Mouse (Mus musculus): ENCODE measurements around the gene F12. TPM values are rescaled to one million over a fixed set of nuclear protein-coding genes. Genes with fewer than 3 reads are reported as not detected.

F12 gene
- total RNA-seq, 2 experiments from 2014 or later = 0.12 TPM; not detected in 1

DNA sequence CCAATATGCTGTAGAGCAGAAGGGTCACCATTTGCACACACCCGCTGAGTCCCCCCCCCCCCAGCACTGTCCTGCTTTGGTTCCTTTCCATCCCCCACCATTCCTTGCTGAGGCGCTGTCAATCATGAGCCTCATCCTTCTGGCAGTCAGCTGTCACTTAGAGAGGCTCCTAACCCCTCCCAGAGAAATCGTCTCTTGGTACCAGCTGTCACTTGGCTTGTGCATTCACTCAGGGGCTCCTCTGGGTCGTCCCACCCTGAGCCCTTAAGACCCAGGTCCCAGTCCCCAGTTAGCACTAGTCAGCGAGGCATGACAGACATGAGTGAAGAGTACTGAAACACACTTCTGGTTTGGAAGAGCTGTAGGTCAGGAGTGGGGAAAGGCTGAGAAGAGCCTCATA lies 54.9 kb downstream of the F12 start:
- no peak for DNase-seq (ENCODE audit: low spot score)

DNA sequence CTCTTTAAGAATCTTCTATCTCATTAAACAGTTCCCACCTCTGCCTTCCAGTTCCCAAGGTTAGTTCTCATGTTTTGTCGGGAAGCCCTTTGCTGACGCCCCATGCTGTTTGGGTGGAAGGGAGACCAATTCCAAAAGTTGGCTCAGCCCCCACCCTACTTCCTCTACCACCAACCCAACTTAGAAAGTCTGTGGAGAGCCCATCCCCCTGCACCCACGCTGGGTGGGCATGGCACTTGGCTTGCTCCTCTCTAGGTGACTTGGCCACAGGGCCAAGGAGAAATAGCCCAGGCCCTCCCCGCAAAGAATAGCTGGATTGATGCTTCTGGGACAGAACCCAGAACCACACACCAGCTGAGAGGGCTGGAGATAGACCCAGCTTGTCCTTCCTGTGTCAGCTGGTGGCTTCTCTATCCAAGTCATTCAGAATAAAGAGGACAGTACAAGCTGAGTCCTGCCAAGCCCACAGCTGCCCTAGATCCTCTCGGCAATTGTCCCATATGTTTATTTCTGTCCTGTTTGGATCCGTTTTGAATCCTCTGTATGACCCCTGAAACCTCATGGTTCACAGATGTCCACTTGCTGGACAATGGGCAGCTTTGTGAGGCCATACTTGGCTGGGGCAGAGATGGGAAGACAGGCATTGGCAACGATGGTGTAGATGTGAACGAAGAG lies 55.4 kb downstream of the F12 start:
- peak; percentile 39 for DNase-seq (ENCODE audit: low spot score)

GRCm38 (mm10) chr13:55370234-55370633 lies 56.4 kb downstream of the F12 start:
- DNase-seq (ENCODE audit: low spot score) = no peak

- DNase-seq (ENCODE audit: low spot score) = no peak
Measured at GRCm38 (mm10) chr13:55369531-55370114, 57.0 kb downstream of the F12 start, which contains the start of gene Rgs14. Gene Rgs14, plus strand, starts transcription at chr13:55369732.

- no peak for DNase-seq (ENCODE audit: low spot score)
Measured at GRCm38 (mm10) chr13:55368401-55368800, 58.2 kb downstream of the F12 start.

Small RNA genes lying within 50 kb of the gene (microRNA-seq; reads per million reads assigned to microRNA genes)
- gene Mir6943 = 1.7 reads per million

Other genes starting within 250 kb of the F12 start
- 10 to 100 TPM; 40.0 to 47.1 TPM for gene Nsd1, start 217.0 kb downstream of the F12 start, total RNA-seq (2021)
- 10 to 100 TPM; 14.9 to 18.1 TPM for gene Prelid1, start 106.3 kb downstream of the F12 start, total RNA-seq (2021)
- 10 to 100 TPM; 31.7 to 32.3 TPM for gene Rab24, start 104.8 kb downstream of the F12 start, total RNA-seq (2021)
- not detected for gene Mxd3, start 97.0 kb downstream of the F12 start, total RNA-seq (2021)
- 10 to 100 TPM; 33.0 to 38.9 TPM for gene Lman2, start 64.0 kb downstream of the F12 start, total RNA-seq (2021)
- under 1 TPM; 0.24 to 0.43 TPM for gene Rgs14, start 57.1 kb downstream of the F12 start, total RNA-seq (2021)
- under 1 TPM in 1 of 2 experiments, not detected in 1; 0.66 TPM for gene Slc34a1, start 28.6 kb downstream of the F12 start, total RNA-seq (2021)
- gene Pfn3, start 11.6 kb downstream of the F12 start, total RNA-seq (2021) = not detected
- gene Grk6, start 18.3 kb upstream of the F12 start, total RNA-seq (2021) = 10 to 100 TPM in 1 of 2 experiments, 1 to 10 TPM in 1; 8.6 to 10.4 TPM
- under 1 TPM in 1 of 2 experiments, not detected in 1; 0.21 TPM for gene Prr7, start 37.5 kb upstream of the F12 start, total RNA-seq (2021)
- gene Dbn1, start 61.3 kb upstream of the F12 start, total RNA-seq (2021) = 1 to 10 TPM; 4.0 to 6.2 TPM
- gene Pdlim7, start 86.9 kb upstream of the F12 start, total RNA-seq (2021) = 100 to 1,000 TPM; 450 to 533 TPM
- 1 to 10 TPM in 1 of 2 experiments, under 1 TPM in 1; 0.93 to 1.0 TPM for gene Dok3, start 102.5 kb upstream of the F12 start, total RNA-seq (2021)
- 10 to 100 TPM in 1 of 2 experiments, 1 to 10 TPM in 1; 9.1 to 12.0 TPM for gene Ddx41, start 109.9 kb upstream of the F12 start, total RNA-seq (2021)
- 10 to 100 TPM in 1 of 2 experiments, 1 to 10 TPM in 1; 9.6 to 10.1 TPM for gene Fam193b, start 144.3 kb upstream of the F12 start, total RNA-seq (2021)
- 10 to 100 TPM; 46.0 to 59.5 TPM for gene Tmed9, start 146.9 kb upstream of the F12 start, total RNA-seq (2021)
- gene B4galt7, start 173.1 kb upstream of the F12 start, total RNA-seq (2021) = 1 to 10 TPM; 4.7 to 6.8 TPM
- gene Caml, start 196.2 kb upstream of the F12 start, total RNA-seq (2021) = 1 to 10 TPM; 8.1 to 9.2 TPM
- 10 to 100 TPM; 23.1 to 23.7 TPM for gene Ddx46, start 208.2 kb upstream of the F12 start, total RNA-seq (2021)